Mouse (Mus musculus): ENCODE data around the gene Phc2.

DNA sequence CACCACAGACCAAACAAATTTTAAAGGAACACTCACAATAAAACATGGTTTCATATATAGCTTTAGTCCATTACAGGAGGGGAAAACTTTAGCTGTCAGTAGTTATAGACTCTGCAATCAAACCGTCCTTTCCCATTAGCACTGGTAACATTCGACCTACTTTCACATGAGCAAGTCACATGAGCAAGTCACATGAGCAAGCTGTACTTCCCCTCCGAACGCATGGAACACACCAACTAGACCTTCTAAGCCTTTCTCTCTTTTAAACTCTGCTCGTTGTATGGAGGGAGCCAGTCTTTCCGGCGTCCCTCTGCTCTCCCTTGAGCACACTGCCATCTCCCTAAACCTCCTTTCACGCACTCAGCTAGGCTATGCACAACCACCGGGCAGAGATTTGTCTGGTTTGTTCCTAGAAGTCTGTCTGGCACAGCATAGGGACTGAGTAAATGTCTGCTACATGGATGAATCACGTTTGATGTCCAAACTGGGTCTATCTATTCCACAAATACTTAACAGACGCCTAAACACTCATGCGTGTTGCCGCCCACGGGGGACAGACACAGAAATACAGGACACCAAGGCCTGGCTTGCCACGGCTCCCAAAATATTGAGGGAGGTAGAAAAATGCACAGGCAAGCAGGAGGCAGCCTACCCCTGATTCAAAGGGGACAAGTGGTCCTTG, 130.6 kb downstream of the Phc2 start:
- TF ChIP-seq CTCF (IDR thresholded peaks at IDR 0.05; ENCODE audit: extremely low read depth, insufficient read length, insufficient replicate concordance, low read depth, low read length): no peak
- no peak for TF ChIP-seq POLR2A (IDR thresholded peaks at IDR 0.05; ENCODE audit: low read depth, low read length)

All from small intestine, adult 2 months (tissue).